In genomic region chr11:16948756-16949155, GRCm38 (mm10) we compare ENCODE assay signal across 8 mouse cellular contexts. TPM values are rescaled to one million over a fixed set of nuclear protein-coding genes. Genes with fewer than 3 reads are reported as not detected.
DNase-seq lines count a peak whose midpoint lies in the region; ATAC-seq and TF ChIP-seq lines count a peak whose summit lies in the region.

No protein-coding gene starts in this region.

- H3K4me1 ChIP-seq in intestine, postnatal 0 days (replicated peaks; ENCODE audit: control insufficient read depth, insufficient read depth, low read length) = no peaks in the 10 kb centered on the region
- 0 out of 2 replicates have a peak, but pooled peaks cover 2% of the 10 kb centered on the region for H3K4me1 ChIP-seq in intestine, embryonic 15.5 days (replicated peaks)
- peaks cover 36% of the 10 kb centered on the region for H3K4me1 ChIP-seq in liver, embryonic 12.5 days

- no peak overlapping the region for H3K4me2 ChIP-seq in intestine, postnatal 0 days (replicated peaks; ENCODE audit: low read depth)
- no peak overlapping the region for H3K4me2 ChIP-seq in intestine, embryonic 15.5 days (replicated peaks)
- 0 out of 2 replicates have a peak overlapping the region, but pooled peaks have one; percentile 6 for H3K4me2 ChIP-seq in liver, embryonic 12.5 days

- H3K4me3 ChIP-seq in intestine, postnatal 0 days (ENCODE audit: low read depth, low read length) = no peak overlapping the region
- no peak overlapping the region for H3K4me3 ChIP-seq in intestine, embryonic 15.5 days (replicated peaks)
- no peak overlapping the region for H3K4me3 ChIP-seq in liver, embryonic 12.5 days

- no peak overlapping the region for H3K27ac ChIP-seq in intestine, postnatal 0 days (ENCODE audit: low read depth, low read length)
- no peak overlapping the region for H3K27ac ChIP-seq in intestine, embryonic 15.5 days
- H3K27ac ChIP-seq in liver, embryonic 12.5 days = no peak overlapping the region

- H3K9me3 ChIP-seq in intestine, postnatal 0 days (ENCODE audit: control insufficient read depth) = no peaks in the 10 kb centered on the region
- H3K9me3 ChIP-seq in intestine, embryonic 15.5 days = no peaks in the 10 kb centered on the region
- no peaks in the 10 kb centered on the region for H3K9me3 ChIP-seq in liver, embryonic 12.5 days (replicated peaks)

- no peaks in the 10 kb centered on the region for H3K27me3 ChIP-seq in intestine, postnatal 0 days (replicated peaks; ENCODE audit: control insufficient read depth, insufficient read depth, low read length)
- no peaks in the 10 kb centered on the region for H3K27me3 ChIP-seq in intestine, embryonic 15.5 days (replicated peaks)
- H3K27me3 ChIP-seq in liver, embryonic 12.5 days (replicated peaks) = no peaks in the 10 kb centered on the region

- no peak for ATAC-seq in intestine, postnatal 0 days
- ATAC-seq in intestine, embryonic 15.5 days = no peak
- no peak for ATAC-seq in liver, embryonic 12.5 days
- ATAC-seq in monocyte, adult 5-6 weeks (replicated peaks; ENCODE audit: insufficient number of reproducible peaks, low FRiP score, low TSS enrichment, poor library complexity, severe bottlenecking) = no peak

- WGBS in intestine, postnatal 0 days = 15% methylated on average over 1 of the region's 1 CpGs
- WGBS in intestine, embryonic 15.5 days = 30% methylated on average over 1 of the region's 1 CpGs
- 21% methylated on average over 1 of the region's 1 CpGs for WGBS in liver, embryonic 12.5 days (ENCODE audit: insufficient replicate concordance)

- DNase-seq in 416B (ENCODE audit: low read depth) (peak; percentile 69), MN1 (ENCODE audit: low spot score) (peak; percentile 21)
- DNase-seq in gastrocnemius, postnatal 10 days = peak; percentile 51
- no peak for DNase-seq in ovary, postnatal 10 days (ENCODE audit: low spot score)

- H3K9ac ChIP-seq in intestine, postnatal 0 days (ENCODE audit: low read depth, low read length) = no peak overlapping the region
- H3K9ac ChIP-seq in intestine, embryonic 15.5 days = no peak overlapping the region
- H3K9ac ChIP-seq in liver, embryonic 12.5 days = no peak overlapping the region

- H3K36me3 ChIP-seq in intestine, postnatal 0 days (ENCODE audit: control insufficient read depth, insufficient read depth) = no peaks in the 10 kb centered on the region
- H3K36me3 ChIP-seq in intestine, embryonic 15.5 days = no peaks in the 10 kb centered on the region
- peaks cover 9% of the 10 kb centered on the region; the same call in 1 of the 2 replicates for H3K36me3 ChIP-seq in liver, embryonic 12.5 days

- TF ChIP-seq CTCF in intestine, postnatal 0 days (IDR thresholded peaks at IDR 0.05; ENCODE audit: low read depth) = peak; percentile 97

RNA-seq across cellular contexts. Expression of gene Fbxo48, which starts 2.4 kb away (rescaled TPM):
- polyA plus RNA-seq in intestine, postnatal 0 days (2015; fragmentation: Nextera tagmentation; extraction: Ambion mirVana) = 0.17 and 0.25 TPM in 2 replicates
- 1.4 and 1.6 TPM in 2 replicates for polyA plus RNA-seq in intestine, embryonic 15.5 days (2015; fragmentation: Nextera tagmentation; extraction: Ambion mirVana)
- total RNA-seq in gastrocnemius, postnatal 10 days (2021) = 1 to 10 TPM in 1 of 2 experiments, under 1 TPM in 1; 0.89 to 1.1 TPM
- 2.5 and 3.2 TPM in 2 replicates for polyA plus RNA-seq in liver, embryonic 12.5 days (2016; fragmentation: Nextera tagmentation; extraction: Ambion mirVana)
- total RNA-seq in monocyte, adult 5-6 weeks (2017) = 0.32 to 5.6 TPM (median 3.6 TPM) in 3 replicates
